Mouse (Mus musculus) liver, embryonic 16.5 days (tissue): Measurements from ENCODE around the gene Clptm1. TPM values are rescaled to one million over a fixed set of nuclear protein-coding genes. Genes with fewer than 3 reads are reported as not detected.
A peak's percentile ranks its signal among the peaks of the same experiment; 100 is the strongest.

Experiments
- ATAC-seq: fragments of 200-750 bp; cut with Nextera tagmentation; 2 replicates; pipeline ENCODE4 v1.8.0; 2017; ENCODE audit warnings: low read depth, mild to moderate bottlenecking, moderate number of reproducible peaks, moderate library complexity
- H3K27ac ChIP-seq: fragments of 300-500 bp; sonication (generic); 2 replicates; pipeline ENCODE4 v1.5.1; 2014; ENCODE audit warnings: mild to moderate bottlenecking, low read length
- H3K27me3 ChIP-seq: fragments of 300-500 bp; sonication (generic); 2 replicates; pipeline ENCODE4 v1.6.1; 2014; ENCODE audit warnings: low read depth, low read length, mixed read lengths; ENCODE audit not compliant: control insufficient read depth, insufficient read depth
- H3K36me3 ChIP-seq: fragments of 300-500 bp; sonication (generic); 2 replicates; pipeline ENCODE4 v1.6.1; 2014; ENCODE audit warnings: mild to moderate bottlenecking; ENCODE audit not compliant: control insufficient read depth, insufficient read depth
- H3K4me1 ChIP-seq: fragments of 300-500 bp; sonication (generic); 2 replicates; pipeline ENCODE4 v1.6.1; 2014; ENCODE audit warnings: low read depth, low read length, mixed read lengths; ENCODE audit not compliant: control insufficient read depth
- H3K4me2 ChIP-seq: fragments of 300-500 bp; sonication (generic); 2 replicates; pipeline ENCODE4 v1.6.1; 2014; ENCODE audit warnings: low read depth, low read length, mixed read lengths
- H3K4me3 ChIP-seq: fragments of 300-500 bp; sonication (generic); 2 replicates; pipeline ENCODE4 v1.5.1; 2014; ENCODE audit warnings: low read depth, mild to moderate bottlenecking, low read length
- H3K9ac ChIP-seq: fragments of 300-500 bp; sonication (generic); 2 replicates; pipeline ENCODE4 v1.6.1; 2014; ENCODE audit warnings: low read depth, low read length
- H3K9me3 ChIP-seq: fragments of 300-500 bp; sonication (generic); replicated peaks from 2 replicates; pipeline ENCODE4 v1.6.1; 2016; ENCODE audit warnings: low read length; ENCODE audit not compliant: control insufficient read depth
- WGBS: fragments of 180-500 bp; shearing (Covaris S2); extraction: QIAGEN DNeasy Blood & Tissue Kit; methylation state at CpG from one replicate; pipeline ENCODE4 v1.1.7; 2014; ENCODE audit not compliant: insufficient replicate concordance; 5-methylcytosine and 5-hydroxymethylcytosine counted together
- polyA plus RNA-seq: library from polyadenylated mRNA; unstranded; fragments of >200 nt; fragmentation: Nextera tagmentation; extraction: Ambion mirVana; gene quantifications from 2 replicates; pipeline ENCODE4 v1.2.1, GENCODE M21; 2015

Clptm1 gene
- polyA plus RNA-seq, 1 experiment from 2014 or later = 42.7 TPM

GRCm38 (mm10) chr7:19676662-19677061 is 11.8 kb upstream of the Clptm1 start:
- Histone ChIP-seq H3K4me2 (no peak overlapping the region), H3K4me1 (no peaks in the 10 kb centered on the region), H3K4me3 (peak overlapping the region; percentile 31), H3K27ac (peak overlapping the region; percentile 31), H3K9ac (no peak overlapping the region), H3K9me3 (no peaks in the 10 kb centered on the region), H3K27me3 (no peaks in the 10 kb centered on the region), H3K36me3 (no peaks in the 10 kb centered on the region)
- peak; percentile 70 for ATAC-seq
- WGBS = 52% methylated on average over 1 of the region's 1 CpGs

- H3K9me3 ChIP-seq = no peaks in the 10 kb centered on the region
- peak overlapping the region; percentile 16; the same call in 1 of the 2 replicates for H3K9ac ChIP-seq
- ATAC-seq = peak; percentile 37
- WGBS = 59% methylated on average over 10 of the region's 10 CpGs
- H3K36me3 ChIP-seq = no peaks in the 10 kb centered on the region
- H3K4me3 ChIP-seq = peak overlapping the region; percentile 31
- no peak overlapping the region for H3K4me2 ChIP-seq
- peak overlapping the region; percentile 65 for H3K27ac ChIP-seq
- H3K4me1 ChIP-seq = no peaks in the 10 kb centered on the region
- H3K27me3 ChIP-seq = no peaks in the 10 kb centered on the region
These were observed 11.0 kb upstream of the Clptm1 start for GRCm38 (mm10) chr7:19675824-19676223.

GRCm38 (mm10) chr7:19673083-19673699 is 8.4 kb upstream of the Clptm1 start:
- WGBS = 54% methylated on average over 14 of the region's 14 CpGs
- no peak for ATAC-seq
- Histone ChIP-seq H3K9me3 (no peaks in the 10 kb centered on the region), H3K9ac (no peak overlapping the region), H3K27ac (no peak overlapping the region), H3K4me1 (peaks cover 9% of the 10 kb centered on the region), H3K36me3 (no peaks in the 10 kb centered on the region), H3K4me3 (no peak overlapping the region), H3K4me2 (no peak overlapping the region), H3K27me3 (no peaks in the 10 kb centered on the region)

GRCm38 (mm10) chr7:19671511-19671910 is 6.7 kb upstream of the Clptm1 start:
- no peak overlapping the region for H3K27ac ChIP-seq
- H3K9me3 ChIP-seq = no peaks in the 10 kb centered on the region
- H3K27me3 ChIP-seq = no peaks in the 10 kb centered on the region
- no peak overlapping the region for H3K4me2 ChIP-seq
- 69% methylated on average over 10 of the region's 10 CpGs for WGBS
- no peaks in the 10 kb centered on the region for H3K36me3 ChIP-seq
- H3K9ac ChIP-seq = no peak overlapping the region
- H3K4me3 ChIP-seq = no peak overlapping the region
- ATAC-seq = no peak
- peaks cover 9% of the 10 kb centered on the region for H3K4me1 ChIP-seq

- Histone ChIP-seq H3K9ac (peak overlapping the region; percentile 39; the same call in 1 of the 2 replicates), H3K27me3 (no peaks in the 10 kb centered on the region), H3K27ac (peak overlapping the region; percentile 88), H3K36me3 (no peaks in the 10 kb centered on the region), H3K4me2 (peak overlapping the region; percentile 42), H3K4me1 (peaks cover 18% of the 10 kb centered on the region), H3K4me3 (no peak overlapping the region), H3K9me3 (no peaks in the 10 kb centered on the region)
- 4% methylated on average over 10 of the region's 10 CpGs for WGBS
- peak; percentile 42 for ATAC-seq
These were observed 4.3 kb upstream of the Clptm1 start for GRCm38 (mm10) chr7:19668947-19669721.

GRCm38 (mm10) chr7:19667434-19667833 is 2.6 kb upstream of the Clptm1 start:
- H3K27ac ChIP-seq = peak overlapping the region; percentile 25

GRCm38 (mm10) chr7:19666750-19667149 is 1.9 kb upstream of the Clptm1 start:
- H3K4me1 ChIP-seq = peaks cover 31% of the 10 kb centered on the region
- no peak overlapping the region for H3K4me3 ChIP-seq
- no peaks in the 10 kb centered on the region for H3K27me3 ChIP-seq
- 0 out of 2 replicates have a peak, but pooled peaks cover 2% of the 10 kb centered on the region for H3K36me3 ChIP-seq
- no peaks in the 10 kb centered on the region for H3K9me3 ChIP-seq
- H3K4me2 ChIP-seq = no peak overlapping the region
- peak overlapping the region; percentile 25 for H3K27ac ChIP-seq
- ATAC-seq = no peak
- no peak overlapping the region for H3K9ac ChIP-seq
- 68% methylated on average over 3 of the region's 3 CpGs for WGBS

More at GRCm38 (mm10) chr7:19667434-19667833, 2.6 kb upstream of the Clptm1 start:
- Histone ChIP-seq H3K4me1 (peaks cover 31% of the 10 kb centered on the region), H3K27me3 (no peaks in the 10 kb centered on the region), H3K4me3 (no peak overlapping the region), H3K9me3 (no peaks in the 10 kb centered on the region), H3K4me2 (no peak overlapping the region), H3K36me3 (no peaks in the 10 kb centered on the region), H3K9ac (no peak overlapping the region)
- 45% methylated on average over 2 of the region's 2 CpGs for WGBS
- no peak for ATAC-seq

GRCm38 (mm10) chr7:19664455-19664954 is 328 bp downstream of the Clptm1 start:
- H3K27ac ChIP-seq = peak overlapping the region; percentile 71
- H3K9me3 ChIP-seq = no peaks in the 10 kb centered on the region
- no peaks in the 10 kb centered on the region for H3K27me3 ChIP-seq
- H3K4me1 ChIP-seq = peaks cover 31% of the 10 kb centered on the region
- peak overlapping the region; percentile 97 for H3K9ac ChIP-seq
- H3K4me3 ChIP-seq = peak overlapping the region; percentile 98
- 0% methylated on average over 37 of the region's 37 CpGs for whole genome bisulfite sequencing
- ATAC-seq = peak; percentile 46
- H3K36me3 ChIP-seq = 0 out of 2 replicates have a peak, but pooled peaks cover 2% of the 10 kb centered on the region
- H3K4me2 ChIP-seq = peak overlapping the region; percentile 87

- peaks cover 25% of the 10 kb centered on the region for H3K4me1 ChIP-seq
- 13% methylated on average over 8 of the region's 8 CpGs for WGBS
- no peaks in the 10 kb centered on the region for H3K27me3 ChIP-seq
- 0 out of 2 replicates have a peak overlapping the region, but pooled peaks have one; percentile 71 for H3K27ac ChIP-seq
- no peak for ATAC-seq
- peak overlapping the region; percentile 97 for H3K9ac ChIP-seq
- H3K4me2 ChIP-seq = peak overlapping the region; percentile 87
- no peaks in the 10 kb centered on the region for H3K9me3 ChIP-seq
- H3K4me3 ChIP-seq = peak overlapping the region; percentile 98
- H3K36me3 ChIP-seq = 0 out of 2 replicates have a peak, but pooled peaks cover 2% of the 10 kb centered on the region
These were observed 893 bp downstream of the Clptm1 start for GRCm38 (mm10) chr7:19663940-19664339.
